Mouse (Mus musculus) cerebellum, adult 2 months (tissue): ENCODE measurements around the gene C1s1.

ENCODE experiments used
- CTCF ChIP-seq: fragments of 200-500 bp; IDR thresholded peaks from 2 replicates; pipeline ENCODE4 v1.5.1; 2011; ENCODE audit warnings: low read depth, mild to moderate bottlenecking, control low read depth, low read length, moderate library complexity, borderline replicate concordance; ENCODE audit not compliant: insufficient read depth
- POLR2A ChIP-seq: fragments of 200-500 bp; IDR thresholded peaks from 2 replicates; pipeline ENCODE4 v1.6.1; 2011; ENCODE audit warnings: low read length, control low read depth, borderline replicate concordance; ENCODE audit not compliant: insufficient read depth

- no peak for TF ChIP-seq POLR2A
- no peak for TF ChIP-seq CTCF
These were observed 37.1 kb downstream of the C1s1 start for GRCm38 (mm10) chr6:124505028-124505427.
